Mouse (Mus musculus): ENCODE measurements around the gene Frmpd4.
A peak's percentile ranks its signal among the peaks of the same experiment; 100 is the strongest.

The Frmpd4 gene

GRCm38 (mm10) chrX:167597639-167598217, 979.3 kb downstream of the Frmpd4 start:
- no peak for DNase-seq (ENCODE audit: low spot score in 2 of 2)

GRCm38 (mm10) chrX:167552827-167553226, 1024.2 kb downstream of the Frmpd4 start:
- no peak for DNase-seq (ENCODE audit: low spot score in 2 of 2)

GRCm38 (mm10) chrX:167523151-167523550, 1053.9 kb downstream of the Frmpd4 start:
- DNase-seq (ENCODE audit: low spot score in 2 of 2), result no peak

- DNase-seq (ENCODE audit: low spot score in 2 of 2), result no peak
These were observed 1054.5 kb downstream of the Frmpd4 start for GRCm38 (mm10) chrX:167522528-167522927.

GRCm38 (mm10) chrX:167518440-167518839, 1058.6 kb downstream of the Frmpd4 start:
- no peak for DNase-seq (ENCODE audit: low spot score in 2 of 2)

GRCm38 (mm10) chrX:167497780-167498179, 1079.3 kb downstream of the Frmpd4 start:
- DNase-seq (ENCODE audit: low spot score in 2 of 2), result peak in 1 of 2 experiments; percentile 37

- DNase-seq (ENCODE audit: low spot score in 2 of 2), result no peak
These were observed 1084.8 kb downstream of the Frmpd4 start for GRCm38 (mm10) chrX:167492265-167492664.

GRCm38 (mm10) chrX:167491589-167492207, 1085.3 kb downstream of the Frmpd4 start:
- no peak for DNase-seq (ENCODE audit: low spot score in 2 of 2)

GRCm38 (mm10) chrX:167483409-167484177, 1093.4 kb downstream of the Frmpd4 start:
- no peak for DNase-seq (ENCODE audit: low spot score in 2 of 2)

- no peak for DNase-seq (ENCODE audit: low spot score in 2 of 2)
These were observed 1099.4 kb downstream of the Frmpd4 start for GRCm38 (mm10) chrX:167477636-167478035.

GRCm38 (mm10) chrX:167434883-167435282, 1142.1 kb downstream of the Frmpd4 start:
- no peak for DNase-seq (ENCODE audit: low spot score in 2 of 2)

- no peak for DNase-seq (ENCODE audit: low spot score in 2 of 2)
These were observed 1143.1 kb downstream of the Frmpd4 start for GRCm38 (mm10) chrX:167433950-167434349.
